Mouse (Mus musculus): ENCODE measurements at regions not wholly inside any gene's neighbourhood (a gene's known extent, or its start where the extent isn't known, plus 50 kb on each side); places are given as distances from the start of the nearest gene placed in this dataset.

GRCm38 (mm10) chr4:93527382-93527781 is 192.1 kb upstream of the Tusc1 start:
- 75% methylated on average over 2 of the region's 2 CpGs for WGBS
- Histone ChIP-seq H3K9me3 (ENCODE audit: low read depth, low read length) (no peaks in the 10 kb centered on the region), H3K27ac (ENCODE audit: low read depth) (no peak overlapping the region), H3K4me2 (no peak overlapping the region), H3K4me3 (ENCODE audit: low read depth, low read length) (no peak overlapping the region), H3K36me3 (ENCODE audit: insufficient read depth) (no peaks in the 10 kb centered on the region), H3K9ac (no peak overlapping the region), H3K27me3 (ENCODE audit: insufficient read depth, low read length) (no peaks in the 10 kb centered on the region), H3K4me1 (ENCODE audit: insufficient read depth) (no peaks in the 10 kb centered on the region)
- no peak for DNase-seq
- no peak for ATAC-seq (ENCODE audit: insufficient read depth)
- TF ChIP-seq CTCF (IDR thresholded peaks at IDR 0.05; ENCODE audit: low read depth) = no peak

- DNase-seq = no peak
- no peak for ATAC-seq (ENCODE audit: insufficient read depth)
- no peak for TF ChIP-seq CTCF (IDR thresholded peaks at IDR 0.05; ENCODE audit: low read depth)
Observed at GRCm38 (mm10) chr4:93520454-93521100, 185.3 kb upstream of the Tusc1 start.

GRCm38 (mm10) chr4:93518925-93519324 is 183.6 kb upstream of the Tusc1 start:
- no peak for DNase-seq
- no peak overlapping the region for H3K27ac ChIP-seq (ENCODE audit: low read depth)
- H3K4me2 ChIP-seq = no peak overlapping the region
- H3K36me3 ChIP-seq (ENCODE audit: insufficient read depth) = no peaks in the 10 kb centered on the region
- no peaks in the 10 kb centered on the region for H3K27me3 ChIP-seq (ENCODE audit: insufficient read depth, low read length)
- no peak for ATAC-seq (ENCODE audit: insufficient read depth)
- H3K4me3 ChIP-seq (ENCODE audit: low read depth, low read length) = no peak overlapping the region
- H3K9me3 ChIP-seq (ENCODE audit: low read depth, low read length) = no peaks in the 10 kb centered on the region
- WGBS = 83% methylated on average over 5 of the region's 5 CpGs
- no peak for TF ChIP-seq CTCF (IDR thresholded peaks at IDR 0.05; ENCODE audit: low read depth)
- H3K4me1 ChIP-seq (ENCODE audit: insufficient read depth) = no peaks in the 10 kb centered on the region
- H3K9ac ChIP-seq = no peak overlapping the region

More at GRCm38 (mm10) chr4:93520454-93521100, 185.3 kb upstream of the Tusc1 start:
- Histone ChIP-seq H3K4me1 (ENCODE audit: insufficient read depth) (no peaks in the 10 kb centered on the region), H3K27me3 (ENCODE audit: insufficient read depth, low read length) (no peaks in the 10 kb centered on the region), H3K9me3 (ENCODE audit: low read depth, low read length) (no peaks in the 10 kb centered on the region), H3K27ac (ENCODE audit: low read depth) (no peak overlapping the region), H3K36me3 (ENCODE audit: insufficient read depth) (no peaks in the 10 kb centered on the region), H3K4me3 (ENCODE audit: low read depth, low read length) (no peak overlapping the region), H3K9ac (no peak overlapping the region), H3K4me2 (no peak overlapping the region)
- WGBS = 67% methylated on average over 5 of the region's 5 CpGs

- Histone ChIP-seq H3K4me3 (ENCODE audit: low read depth, low read length) (no peak overlapping the region), H3K4me1 (ENCODE audit: insufficient read depth) (no peaks in the 10 kb centered on the region), H3K4me2 (no peak overlapping the region), H3K27ac (ENCODE audit: low read depth) (no peak overlapping the region), H3K36me3 (ENCODE audit: insufficient read depth) (no peaks in the 10 kb centered on the region), H3K9ac (no peak overlapping the region), H3K27me3 (ENCODE audit: insufficient read depth, low read length) (no peaks in the 10 kb centered on the region), H3K9me3 (ENCODE audit: low read depth, low read length) (no peaks in the 10 kb centered on the region)
- 29% methylated on average over 1 of the region's 1 CpGs for WGBS
- no peak for TF ChIP-seq CTCF (IDR thresholded peaks at IDR 0.05; ENCODE audit: low read depth)
- no peak for ATAC-seq (ENCODE audit: insufficient read depth)
- no peak for DNase-seq
Observed at GRCm38 (mm10) chr4:93510771-93511170, 175.5 kb upstream of the Tusc1 start.

- no peak overlapping the region for H3K4me2 ChIP-seq
- no peaks in the 10 kb centered on the region for H3K27me3 ChIP-seq (ENCODE audit: insufficient read depth, low read length)
- 73% methylated on average over 2 of the region's 2 CpGs for whole genome bisulfite sequencing
- TF ChIP-seq CTCF (IDR thresholded peaks at IDR 0.05; ENCODE audit: low read depth) = no peak
- no peak overlapping the region for H3K9ac ChIP-seq
- no peaks in the 10 kb centered on the region for H3K36me3 ChIP-seq (ENCODE audit: insufficient read depth)
- ATAC-seq (ENCODE audit: insufficient read depth) = no peak
- no peaks in the 10 kb centered on the region for H3K4me1 ChIP-seq (ENCODE audit: insufficient read depth)
- H3K27ac ChIP-seq (ENCODE audit: low read depth) = no peak overlapping the region
- H3K9me3 ChIP-seq (ENCODE audit: low read depth, low read length) = no peaks in the 10 kb centered on the region
- H3K4me3 ChIP-seq (ENCODE audit: low read depth, low read length) = no peak overlapping the region
- no peak for DNase-seq
Observed at GRCm38 (mm10) chr4:93496871-93497270, 161.6 kb upstream of the Tusc1 start.

GRCm38 (mm10) chr4:93494319-93494718 is 159.0 kb upstream of the Tusc1 start:
- no peak for ATAC-seq (ENCODE audit: insufficient read depth)
- Histone ChIP-seq H3K9me3 (ENCODE audit: low read depth, low read length) (no peaks in the 10 kb centered on the region), H3K4me2 (no peak overlapping the region), H3K27me3 (ENCODE audit: insufficient read depth, low read length) (no peaks in the 10 kb centered on the region), H3K9ac (no peak overlapping the region), H3K4me3 (ENCODE audit: low read depth, low read length) (no peak overlapping the region), H3K4me1 (ENCODE audit: insufficient read depth) (no peaks in the 10 kb centered on the region), H3K27ac (ENCODE audit: low read depth) (no peak overlapping the region), H3K36me3 (ENCODE audit: insufficient read depth) (no peaks in the 10 kb centered on the region)
- no peak for DNase-seq
- TF ChIP-seq CTCF (IDR thresholded peaks at IDR 0.05; ENCODE audit: low read depth) = no peak
- WGBS = 86% methylated on average over 4 of the region's 4 CpGs

GRCm38 (mm10) chr4:93493905-93494304 is 158.6 kb upstream of the Tusc1 start:
- ATAC-seq (ENCODE audit: insufficient read depth) (no peak), DNase-seq (no peak)
- no peak overlapping the region for H3K4me2 ChIP-seq
- H3K27me3 ChIP-seq (ENCODE audit: insufficient read depth, low read length) = no peaks in the 10 kb centered on the region
- no peak overlapping the region for H3K9ac ChIP-seq
- no peaks in the 10 kb centered on the region for H3K4me1 ChIP-seq (ENCODE audit: insufficient read depth)
- no peaks in the 10 kb centered on the region for H3K9me3 ChIP-seq (ENCODE audit: low read depth, low read length)
- H3K4me3 ChIP-seq (ENCODE audit: low read depth, low read length) = no peak overlapping the region
- 67% methylated on average over 2 of the region's 2 CpGs for WGBS
- no peaks in the 10 kb centered on the region for H3K36me3 ChIP-seq (ENCODE audit: insufficient read depth)
- TF ChIP-seq CTCF (IDR thresholded peaks at IDR 0.05; ENCODE audit: low read depth) = no peak
- no peak overlapping the region for H3K27ac ChIP-seq (ENCODE audit: low read depth)

GRCm38 (mm10) chr4:93493326-93493725 is 158.0 kb upstream of the Tusc1 start:
- Histone ChIP-seq H3K9me3 (ENCODE audit: low read depth, low read length) (no peaks in the 10 kb centered on the region), H3K9ac (no peak overlapping the region), H3K4me3 (ENCODE audit: low read depth, low read length) (no peak overlapping the region), H3K36me3 (ENCODE audit: insufficient read depth) (no peaks in the 10 kb centered on the region), H3K4me2 (no peak overlapping the region), H3K4me1 (ENCODE audit: insufficient read depth) (no peaks in the 10 kb centered on the region), H3K27me3 (ENCODE audit: insufficient read depth, low read length) (no peaks in the 10 kb centered on the region), H3K27ac (ENCODE audit: low read depth) (no peak overlapping the region)
- no peak for TF ChIP-seq CTCF (IDR thresholded peaks at IDR 0.05; ENCODE audit: low read depth)
- ATAC-seq (ENCODE audit: insufficient read depth) (no peak), DNase-seq (no peak)
